Mouse (Mus musculus) T-helper 1 cell (primary cell): ENCODE results near the gene Dppa5a.
"Not testable (repeated sequence)": the region's sequence is repeated elsewhere in the genome, so short reads cannot be mapped to it uniquely, and the experiment has no call there.

Source experiments
- in situ Hi-C: fragments of 300-600 bp; cut with MboI, MseI; formaldehyde crosslinking; loops from one replicate; pipeline ENCODE4 v1.15.1; 2025; ENCODE audit warnings: high pct_unique_total_duplicates

The Dppa5a gene

GRCm38 (mm10) chr9:78365850-78366544, 2.0 kb downstream of the Dppa5a start:
- in situ Hi-C loops, result loop anchor here (5.0 kb wide), 1 partner anchor 94 kb away; no protein-coding TSS in a partner anchor

GRCm38 (mm10) chr9:78364701-78365100, 3.3 kb downstream of the Dppa5a start:
- in situ Hi-C loops, result loop anchor here (5.0 kb wide), 1 partner anchor 92 kb away; no protein-coding TSS in a partner anchor

GRCm38 (mm10) chr9:78363374-78363773, 4.6 kb downstream of the Dppa5a start:
- in situ Hi-C loops, result no loop called here

GRCm38 (mm10) chr9:78360484-78360872, 7.5 kb downstream of the Dppa5a start:
- in situ Hi-C loops, result no loop called here

DNA sequence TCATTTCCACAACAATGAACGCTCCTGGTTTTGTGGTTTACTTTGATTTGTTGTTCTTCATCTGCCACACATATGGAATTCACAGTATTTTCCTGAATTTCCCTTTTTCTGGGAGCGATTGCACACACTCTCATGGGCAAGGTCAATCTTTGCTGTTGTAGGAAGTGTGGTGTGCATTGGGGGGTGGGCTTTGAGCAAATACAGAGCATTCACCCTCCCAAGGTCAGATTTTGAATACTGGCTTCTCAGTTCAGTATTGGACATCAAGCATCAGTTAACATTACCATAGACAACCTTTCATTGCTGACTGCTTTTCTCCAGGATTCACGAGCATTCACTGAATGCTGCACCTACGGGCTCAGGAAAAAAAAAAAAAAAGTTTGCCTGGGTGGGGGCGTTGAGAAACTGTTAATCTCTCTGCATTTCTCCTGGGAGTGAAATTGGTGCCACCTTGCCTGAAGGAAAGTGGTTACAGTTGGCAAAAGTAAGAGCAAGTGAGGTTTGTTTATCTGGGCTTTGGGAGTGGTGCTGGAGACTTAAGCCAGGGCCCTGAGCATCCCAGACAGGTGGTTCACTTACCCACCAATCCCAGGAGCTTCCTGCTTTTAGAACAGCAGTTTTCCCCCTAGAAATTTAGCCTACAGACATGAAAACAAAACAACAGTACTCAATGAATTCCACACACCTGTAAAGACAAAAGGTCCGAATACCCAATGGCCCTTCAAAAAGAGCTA, 8.1 kb downstream of the Dppa5a start:
- in situ Hi-C loops, result loop anchor here (10.0 kb wide), 1 partner anchor 1055 kb away; no protein-coding TSS in a partner anchor

DNA sequence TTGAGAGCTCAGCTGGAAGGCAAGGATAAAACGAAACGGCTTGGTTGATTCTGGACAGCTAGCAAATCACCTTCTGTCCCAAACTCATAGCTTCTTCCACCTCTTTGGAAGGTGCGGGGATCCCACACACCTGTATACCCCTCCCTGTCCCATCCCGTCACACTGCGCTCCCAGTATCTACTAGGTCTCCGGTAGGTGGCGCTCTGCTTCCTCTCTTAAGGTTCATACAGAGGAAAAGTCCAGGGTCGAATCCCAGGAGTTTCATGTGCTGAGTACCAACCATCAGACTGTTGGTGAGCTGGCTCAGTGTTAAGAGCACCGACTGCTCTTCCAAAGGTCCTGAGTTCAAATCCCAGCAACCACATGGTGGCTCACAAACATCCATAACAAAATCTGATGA, 9.9 kb downstream of the Dppa5a start:
- in situ Hi-C loops, result loop anchor here (10.0 kb wide), 1 partner anchor 1053 kb away; no protein-coding TSS in a partner anchor

- in situ Hi-C loops, result loop anchor here (10.0 kb wide), 1 partner anchor 1051 kb away; no protein-coding TSS in a partner anchor
Observed at GRCm38 (mm10) chr9:78355611-78356010, 12.4 kb downstream of the Dppa5a start, which contains the start of gene Gsta2. TSS of gene Gsta2 (minus strand) at chr9:78355788.

- in situ Hi-C loops, result loop anchor here (10.0 kb wide), 1 partner anchor 1050 kb away; no protein-coding TSS in a partner anchor
Observed at GRCm38 (mm10) chr9:78354665-78355578, 13.1 kb downstream of the Dppa5a start.

DNA sequence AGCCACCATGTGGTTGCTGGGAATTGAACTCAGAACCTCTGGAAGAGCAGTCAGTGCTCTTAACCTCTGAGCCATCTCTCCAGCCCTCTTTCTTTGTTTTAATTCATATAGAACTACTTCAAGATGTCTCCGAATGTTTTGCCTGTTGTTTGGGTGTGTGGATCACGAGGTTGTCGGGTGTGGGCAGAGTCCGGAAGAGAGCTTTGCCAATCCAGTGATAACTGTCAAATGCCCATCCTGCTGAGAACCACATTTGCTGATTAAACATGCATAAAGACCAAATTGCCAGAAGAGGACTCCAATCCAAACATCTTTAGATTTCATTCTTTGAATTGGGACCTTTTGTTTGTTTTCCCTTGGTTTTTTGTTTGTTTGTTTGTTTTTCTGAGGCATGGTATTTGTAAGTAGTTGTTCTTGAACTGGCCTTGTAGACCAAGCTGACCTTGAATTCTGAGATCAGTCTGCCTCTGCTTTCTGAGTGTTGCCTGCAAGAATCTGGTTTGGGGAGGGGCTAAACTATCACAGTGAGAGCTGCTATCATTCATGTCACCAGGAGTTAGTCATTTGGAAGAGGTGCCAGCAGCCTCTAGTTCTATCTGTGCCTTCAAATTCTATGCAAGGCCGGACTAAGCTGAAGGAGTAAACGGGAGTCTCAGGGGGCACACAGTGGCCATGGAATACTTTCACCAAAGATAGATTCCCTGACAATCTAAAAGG, 16.3 kb downstream of the Dppa5a start:
- in situ Hi-C loops, result loop anchor here (10.0 kb wide), 1 partner anchor 1047 kb away; no protein-coding TSS in a partner anchor

DNA sequence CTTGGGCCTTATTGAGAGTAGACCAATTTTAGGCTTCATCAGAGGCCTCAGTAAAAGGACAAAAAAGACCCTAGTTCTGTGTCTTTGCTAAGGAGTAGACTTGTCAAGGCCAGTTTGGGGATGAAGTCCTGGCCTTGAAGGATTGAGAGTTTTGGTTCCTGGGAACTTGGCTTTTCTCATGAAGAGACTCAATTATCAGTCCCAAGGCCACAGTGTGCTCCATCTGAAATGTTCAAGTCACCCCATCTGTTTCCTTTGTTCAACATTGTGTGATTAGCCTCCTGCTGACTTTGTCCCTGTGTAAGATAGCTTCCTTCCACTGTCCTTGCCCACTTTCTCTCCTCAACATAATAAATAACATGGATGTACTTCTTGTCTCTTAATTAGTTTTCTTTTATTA, 18.0 kb downstream of the Dppa5a start:
- in situ Hi-C loops, result loop anchor here (10.0 kb wide), 1 partner anchor 1045 kb away; no protein-coding TSS in a partner anchor

DNA sequence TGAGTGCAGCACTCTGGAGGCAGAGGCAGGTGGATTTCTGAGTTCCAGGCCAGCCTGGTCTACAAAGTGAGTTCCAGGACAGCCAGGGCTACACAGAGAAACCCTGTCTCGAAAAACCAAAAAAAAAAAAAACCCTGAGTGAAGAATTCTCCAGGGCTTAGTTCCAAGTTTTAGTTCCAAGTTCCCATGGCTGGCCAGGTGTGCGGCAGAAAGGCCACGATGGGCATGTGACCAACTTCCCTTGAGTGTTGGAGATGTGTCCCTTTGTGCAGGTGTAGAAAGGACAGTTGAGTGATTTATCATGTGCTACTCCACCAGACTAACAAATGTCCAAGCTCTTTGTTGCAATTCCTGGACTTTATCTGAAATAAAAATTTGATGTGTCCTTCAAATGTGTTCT, 18.8 kb downstream of the Dppa5a start:
- in situ Hi-C loops, result loop anchor here (5.0 kb wide), 1 partner anchor 57 kb away; no protein-coding TSS in a partner anchor

- in situ Hi-C loops, result loop anchor here (5.0 kb wide), 1 partner anchor 56 kb away; no protein-coding TSS in a partner anchor
Observed at GRCm38 (mm10) chr9:78348206-78349004, 19.6 kb downstream of the Dppa5a start.

- in situ Hi-C loops, result loop anchor here (5.0 kb wide), 1 partner anchor 55 kb away; no protein-coding TSS in a partner anchor
Observed at GRCm38 (mm10) chr9:78347004-78347403, 21.0 kb downstream of the Dppa5a start.

- in situ Hi-C loops, result loop anchor here (5.0 kb wide), 1 partner anchor 53 kb away; no protein-coding TSS in a partner anchor
Observed at GRCm38 (mm10) chr9:78345235-78345634, 22.7 kb downstream of the Dppa5a start.

DNA sequence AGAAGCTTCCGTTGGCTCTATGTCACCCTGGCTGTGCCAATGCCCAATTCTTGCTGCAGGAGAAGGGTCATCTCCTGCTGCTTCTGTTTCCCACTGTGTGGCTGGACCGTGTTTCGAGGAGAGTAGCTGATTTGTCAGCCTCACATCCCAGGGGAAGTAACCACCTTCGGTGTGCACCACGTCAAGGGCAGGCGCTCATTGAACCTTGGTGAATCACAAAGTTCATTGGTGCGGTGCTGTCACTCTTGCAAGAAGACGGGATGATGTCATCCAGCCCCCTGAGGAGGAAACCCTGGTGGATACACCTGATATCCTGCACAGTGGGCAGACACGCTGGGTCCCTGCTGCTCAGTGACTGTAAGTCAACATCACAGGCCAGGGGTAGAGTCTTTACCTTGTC, 24.9 kb downstream of the Dppa5a start:
- in situ Hi-C loops, result not testable (repeated sequence)

DNA sequence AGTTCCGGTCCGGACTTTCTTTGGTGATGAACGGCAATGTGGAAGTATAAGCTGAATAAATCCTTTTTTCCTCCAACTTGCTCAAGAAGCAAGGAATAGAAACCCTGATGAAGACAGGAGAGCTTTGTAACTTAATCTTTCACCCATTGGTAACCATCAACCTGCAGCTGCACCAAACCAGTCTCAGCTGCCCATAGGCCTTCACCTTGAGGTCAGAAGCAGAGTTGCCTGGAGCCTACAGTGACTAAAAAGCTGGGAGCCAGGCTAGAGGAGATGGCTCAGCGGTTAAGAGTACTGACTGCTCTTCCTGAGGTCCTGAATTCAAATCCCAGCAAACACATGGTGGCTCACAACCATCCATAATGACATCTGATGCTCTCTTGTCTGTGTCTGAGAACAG, 25.5 kb downstream of the Dppa5a start:
- in situ Hi-C loops, result not testable (repeated sequence)

GRCm38 (mm10) chr9:78340324-78340723, 27.7 kb downstream of the Dppa5a start:
- in situ Hi-C loops, result not testable (repeated sequence)

DNA sequence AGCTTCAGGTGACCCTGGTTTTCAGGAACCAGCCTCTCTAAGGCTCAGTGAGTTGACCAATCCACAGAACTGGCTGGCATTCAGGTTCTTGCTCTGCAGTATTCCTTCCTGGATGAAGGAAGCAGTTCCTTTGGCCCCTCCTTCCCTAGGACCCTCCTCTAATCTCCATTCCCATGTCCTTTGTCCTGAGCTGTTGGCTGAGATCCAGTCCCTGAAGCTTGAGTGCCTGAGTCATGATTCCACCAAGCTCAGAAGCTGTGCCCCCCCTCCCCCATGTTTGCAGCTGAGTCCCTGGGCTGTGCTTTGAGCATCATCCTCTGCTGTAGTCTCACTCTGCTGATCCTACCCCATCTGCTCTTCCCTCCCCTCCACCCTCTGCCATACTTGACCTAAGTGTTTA, 30.9 kb downstream of the Dppa5a start:
- in situ Hi-C loops, result not testable (repeated sequence)

- in situ Hi-C loops, result not testable (repeated sequence)
Observed at GRCm38 (mm10) chr9:78327289-78327688, 40.7 kb downstream of the Dppa5a start, which contains the start of gene Omt2b. TSS of gene Omt2b (plus strand) at chr9:78327589.
